Mouse (Mus musculus): ENCODE data around the gene Tubg2. TPM values are rescaled to one million over a fixed set of nuclear protein-coding genes. Genes with fewer than 3 reads are reported as not detected.
A peak's percentile ranks its signal among the peaks of the same experiment; 100 is the strongest.

Tubg2 gene
- total RNA-seq, 4 experiments from 2014 or later: 32.9 to 43.5 (median 38.2) TPM

DNA sequence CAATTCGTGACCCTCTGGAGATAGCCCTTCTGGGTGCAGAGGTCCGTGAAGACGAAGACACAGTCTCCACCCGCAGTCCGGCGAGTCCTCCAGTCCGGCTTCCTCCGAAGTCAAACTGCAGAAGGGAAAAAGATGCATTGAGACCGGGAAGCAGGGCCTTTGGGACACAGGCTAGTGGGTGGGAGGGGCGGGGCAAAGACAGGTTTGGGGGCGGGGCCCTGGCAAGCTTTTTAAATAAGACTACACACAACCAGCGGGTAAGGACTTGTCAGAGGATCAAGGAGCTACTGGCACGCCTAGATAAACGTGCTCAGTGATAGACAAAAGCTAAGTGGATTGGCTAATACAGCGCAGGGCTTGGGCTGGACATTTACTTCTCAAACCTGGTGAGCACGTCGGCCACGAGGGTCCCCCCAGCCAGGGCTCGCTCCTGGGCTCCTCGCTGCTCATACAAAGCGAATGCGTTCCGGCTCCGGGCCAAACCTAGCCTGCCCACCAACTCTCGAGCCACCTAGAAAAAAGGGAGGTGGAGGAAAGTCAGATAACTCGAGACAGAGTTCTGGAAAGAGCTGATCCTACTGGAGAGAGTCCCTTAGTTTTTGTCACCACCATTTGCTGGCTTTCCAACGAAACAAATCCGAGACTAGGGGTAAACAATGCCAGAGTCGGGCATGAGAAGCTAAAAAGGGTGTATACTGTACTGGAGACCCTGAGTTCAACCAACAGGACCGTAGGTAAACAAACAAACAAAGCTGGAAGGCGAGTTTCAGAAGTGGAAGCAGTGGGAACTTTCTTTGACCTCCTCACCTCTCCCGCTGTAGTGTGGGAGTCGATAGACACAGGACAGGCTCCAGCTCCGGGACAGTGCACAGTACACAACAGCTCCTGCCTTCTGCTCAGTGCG is 9.2 kb downstream of the Tubg2 start:
- no peak for DNase-seq (ENCODE audit: low spot score in 2 of 2)

DNA sequence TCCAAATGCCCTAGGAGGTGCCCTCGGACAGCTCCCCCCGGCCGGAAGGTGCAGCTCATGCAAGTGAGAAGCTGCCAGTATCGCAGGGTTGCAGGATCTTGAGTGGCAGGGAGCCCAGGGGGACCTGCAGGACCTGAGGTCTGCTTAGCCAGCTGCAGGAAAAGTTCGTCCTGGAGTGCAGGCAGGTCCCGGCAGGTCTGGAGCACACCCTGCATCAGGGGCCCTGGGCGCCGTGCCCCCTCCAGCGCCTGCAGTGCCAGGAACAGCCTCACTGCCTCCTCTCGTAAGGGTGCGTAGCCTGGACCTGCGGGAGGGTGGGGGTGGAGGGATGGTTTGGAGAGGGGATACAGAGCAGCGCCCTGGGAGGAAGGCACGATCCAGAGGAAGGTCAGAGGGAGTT is 10.7 kb downstream of the Tubg2 start:
- no peak for DNase-seq (ENCODE audit: low spot score in 2 of 2)

DNA sequence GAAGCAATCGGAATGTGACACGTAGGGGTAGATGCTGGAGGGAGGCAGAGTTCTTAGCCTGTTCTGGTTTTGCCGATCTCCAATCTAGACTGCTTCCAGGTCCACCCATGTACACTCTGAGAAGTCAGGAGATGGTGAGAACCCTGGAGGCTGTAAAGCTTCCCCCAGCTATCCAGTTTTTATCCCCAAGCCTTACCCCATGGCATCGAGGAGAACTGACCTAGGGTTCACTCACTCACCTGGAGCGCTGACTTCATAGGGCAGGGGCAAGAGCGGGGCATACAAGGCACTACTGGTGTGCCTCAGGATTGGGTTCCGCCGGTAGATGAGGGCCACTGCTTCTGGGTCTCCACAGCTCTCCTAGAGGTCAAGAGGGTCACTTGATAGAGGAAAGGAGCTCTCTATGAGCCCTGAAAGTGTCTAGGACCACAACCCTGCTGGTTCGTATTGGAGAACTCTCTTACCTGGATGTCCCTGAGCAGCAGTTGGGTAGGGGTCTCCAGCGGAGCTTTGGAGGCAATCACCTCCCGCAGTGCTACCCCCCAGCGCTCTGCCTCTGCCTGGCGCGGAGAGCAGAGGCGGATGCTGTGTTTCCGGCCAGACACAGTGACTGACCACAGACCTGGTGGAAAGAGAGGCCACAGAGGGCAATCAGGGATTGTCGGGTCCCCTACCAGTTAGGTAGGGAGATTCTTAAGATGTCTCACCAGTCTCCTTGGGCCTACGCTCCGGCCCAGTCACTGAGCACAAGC is 11.7 kb downstream of the Tubg2 start:
- no peak for DNase-seq (ENCODE audit: low spot score in 2 of 2)

DNA sequence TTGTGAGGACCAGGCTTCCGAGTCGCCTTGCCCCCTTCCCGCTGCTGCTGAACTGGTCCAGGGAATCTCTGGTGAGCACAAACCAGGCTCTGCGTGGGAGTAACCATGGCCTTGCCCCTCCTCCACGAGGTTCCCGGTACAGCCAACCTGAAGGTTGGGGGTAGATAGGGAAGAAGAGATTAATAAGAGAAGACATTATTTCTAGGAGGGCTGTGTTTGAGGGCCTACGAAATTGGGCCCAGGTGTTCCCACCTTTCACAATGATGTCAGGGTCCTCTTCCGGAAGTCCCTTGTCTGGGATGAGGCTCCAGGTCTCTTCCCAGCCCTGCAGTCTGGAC is 12.2 kb downstream of the Tubg2 start:
- no peak for DNase-seq (ENCODE audit: low spot score in 2 of 2)

DNA sequence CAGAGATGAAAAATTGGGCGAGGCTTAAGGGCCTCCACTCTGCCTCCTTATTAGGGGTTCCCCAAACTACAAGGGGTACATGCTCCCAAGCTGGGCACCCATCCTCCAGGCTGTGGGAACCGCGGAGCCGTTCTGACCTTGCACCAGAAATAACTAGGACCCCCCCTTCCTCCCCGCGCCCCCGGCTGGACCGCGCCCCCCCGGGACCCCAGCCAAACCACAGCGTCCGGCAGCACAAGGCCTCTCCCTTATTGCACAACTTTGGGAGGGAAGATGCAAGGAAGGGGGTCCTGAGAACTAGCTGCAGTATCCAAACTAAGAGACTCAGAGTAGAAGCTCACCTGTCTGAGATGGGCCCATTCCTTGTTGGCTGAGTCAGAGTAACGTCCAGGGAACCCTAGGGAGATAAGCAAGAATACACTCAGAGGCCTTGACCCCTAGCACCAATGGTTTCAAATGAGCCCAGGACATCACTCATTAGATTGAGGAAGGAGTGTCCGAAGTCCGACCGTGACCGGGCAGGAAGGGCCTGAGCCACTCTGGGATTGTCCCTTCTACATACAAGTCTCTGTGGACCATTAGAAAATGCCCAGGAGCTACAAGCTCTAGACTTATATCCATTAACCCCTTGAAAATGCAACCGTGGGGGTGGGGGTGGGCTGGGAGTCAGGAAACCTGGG is 12.7 kb downstream of the Tubg2 start:
- no peak for DNase-seq (ENCODE audit: low spot score in 2 of 2)

DNA sequence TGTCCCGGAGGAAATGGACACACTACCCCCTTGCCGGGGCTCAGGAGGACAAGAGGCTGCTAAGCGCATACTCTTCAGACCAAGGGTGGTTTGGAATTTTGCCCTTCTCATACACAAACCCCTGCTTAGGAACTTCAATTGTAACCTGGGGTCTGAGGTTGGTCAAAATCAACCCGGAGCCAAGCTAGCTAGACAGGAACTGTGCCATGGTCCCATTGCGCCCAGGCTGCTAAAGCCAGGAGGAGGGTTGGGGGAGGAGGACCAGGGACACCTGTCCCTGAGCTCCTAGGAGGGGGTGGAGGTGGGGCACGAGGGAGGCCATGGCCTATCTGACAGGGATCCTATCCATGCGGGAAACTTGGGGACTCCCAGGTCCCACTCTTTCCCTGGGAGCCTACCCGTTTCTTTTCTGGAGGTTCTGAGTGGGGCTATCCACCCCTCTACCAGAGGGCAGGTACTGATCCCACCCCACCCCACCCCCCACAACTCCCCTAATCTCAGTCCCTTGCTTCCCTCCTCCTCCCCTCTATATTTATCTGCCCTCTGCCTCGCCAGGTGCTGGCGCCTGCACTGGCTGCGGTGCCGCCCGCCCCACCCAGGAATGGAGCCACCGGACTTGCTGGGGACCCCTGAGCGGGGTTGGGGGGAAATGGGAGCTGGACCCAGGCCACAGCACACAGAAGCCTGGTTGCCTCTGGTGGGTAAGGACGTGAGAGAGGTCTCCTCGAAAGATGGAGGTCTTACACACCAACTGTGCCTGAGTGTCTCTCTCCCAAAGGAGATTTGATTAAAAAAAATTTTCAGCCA is 13.8 kb downstream of the Tubg2 start:
- no peak for DNase-seq (ENCODE audit: low spot score in 2 of 2)

DNA sequence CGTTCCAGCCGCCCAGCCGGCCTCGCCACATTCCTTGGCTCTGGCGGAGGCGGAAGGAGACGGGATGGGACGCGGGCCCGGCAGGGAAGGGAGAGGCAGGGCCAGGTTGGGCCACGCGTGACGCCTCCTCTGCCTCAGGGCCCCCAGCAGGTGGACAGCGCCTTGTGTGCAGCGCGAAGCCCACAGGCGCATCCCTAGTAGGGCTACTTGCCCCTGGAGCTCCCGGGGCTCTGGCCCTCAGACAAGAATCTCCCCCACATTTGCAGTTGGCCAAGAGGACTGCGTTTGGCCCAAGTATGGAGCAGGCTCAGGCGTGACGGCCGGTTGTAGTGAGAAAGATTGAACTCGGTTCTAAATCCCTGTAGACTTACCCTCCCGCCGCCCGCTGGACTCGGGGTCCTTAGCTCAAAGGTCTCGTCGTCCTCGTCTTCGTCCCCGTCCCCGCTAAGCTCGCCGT is 14.7 kb downstream of the Tubg2 start, which contains the start of gene Cntnap1:
Gene Cntnap1, plus strand, starts transcription at position 170 of the 457 bp plus-strand sequence.
- no peak for DNase-seq (ENCODE audit: low spot score in 2 of 2)

GRCm38 (mm10) chr11:101170811-101171610 is 15.3 kb downstream of the Tubg2 start, which contains the start of gene Plekhh3:
Gene Plekhh3, minus strand, starts transcription at chr11:101171351.
- peak; percentile 94 to 98 for DNase-seq (ENCODE audit: low spot score in 2 of 2)

DNA sequence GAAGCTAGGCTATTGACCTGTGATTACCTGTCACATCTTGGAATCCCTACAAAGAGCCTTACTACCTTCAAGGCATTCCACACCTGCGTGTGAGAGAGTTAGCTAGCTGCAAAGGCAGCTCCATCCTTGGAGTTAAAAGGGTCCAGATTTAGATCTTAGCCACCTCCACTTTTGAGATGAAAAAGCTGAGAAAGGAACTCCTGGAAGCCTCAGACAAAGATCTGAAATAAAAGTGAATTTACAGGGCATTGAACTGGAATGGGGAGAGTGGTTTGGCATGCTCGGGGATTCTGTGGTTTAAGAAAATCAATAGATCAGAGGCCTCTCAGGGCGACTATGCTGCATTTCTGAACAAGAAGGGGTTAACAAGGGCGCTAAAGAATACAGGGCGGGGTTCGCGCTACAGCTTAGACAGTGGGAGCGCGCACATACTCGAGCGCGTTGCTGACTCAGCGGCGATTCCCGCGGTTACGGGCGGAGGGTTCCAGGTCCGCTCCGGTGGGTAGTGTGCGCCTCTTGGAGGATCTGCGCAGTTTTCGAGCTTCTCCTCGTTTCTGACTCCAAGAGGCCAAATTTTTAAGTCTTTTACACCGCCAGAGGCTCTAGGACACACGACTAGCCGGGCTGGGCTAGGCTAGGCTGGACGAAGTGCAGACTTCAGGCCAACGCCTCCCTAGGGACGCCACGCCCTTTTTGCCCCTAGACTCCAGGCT is 16.2 kb downstream of the Tubg2 start:
- peak in 1 of 2 experiments; percentile 65 for DNase-seq (ENCODE audit: low spot score in 2 of 2)

- no peak for DNase-seq (ENCODE audit: low spot score in 2 of 2)
These were observed 16.7 kb downstream of the Tubg2 start for GRCm38 (mm10) chr11:101172434-101172815.

- no peak for DNase-seq (ENCODE audit: low spot score in 2 of 2)
These were observed 17.4 kb downstream of the Tubg2 start for GRCm38 (mm10) chr11:101173112-101173511.

- peak in 1 of 2 experiments; percentile 56 for DNase-seq (ENCODE audit: low spot score in 2 of 2)
These were observed 18.1 kb downstream of the Tubg2 start for GRCm38 (mm10) chr11:101173631-101174388.

- DNase-seq (ENCODE audit: low spot score in 2 of 2): no peak
These were observed 18.7 kb downstream of the Tubg2 start for GRCm38 (mm10) chr11:101174389-101174745.

DNA sequence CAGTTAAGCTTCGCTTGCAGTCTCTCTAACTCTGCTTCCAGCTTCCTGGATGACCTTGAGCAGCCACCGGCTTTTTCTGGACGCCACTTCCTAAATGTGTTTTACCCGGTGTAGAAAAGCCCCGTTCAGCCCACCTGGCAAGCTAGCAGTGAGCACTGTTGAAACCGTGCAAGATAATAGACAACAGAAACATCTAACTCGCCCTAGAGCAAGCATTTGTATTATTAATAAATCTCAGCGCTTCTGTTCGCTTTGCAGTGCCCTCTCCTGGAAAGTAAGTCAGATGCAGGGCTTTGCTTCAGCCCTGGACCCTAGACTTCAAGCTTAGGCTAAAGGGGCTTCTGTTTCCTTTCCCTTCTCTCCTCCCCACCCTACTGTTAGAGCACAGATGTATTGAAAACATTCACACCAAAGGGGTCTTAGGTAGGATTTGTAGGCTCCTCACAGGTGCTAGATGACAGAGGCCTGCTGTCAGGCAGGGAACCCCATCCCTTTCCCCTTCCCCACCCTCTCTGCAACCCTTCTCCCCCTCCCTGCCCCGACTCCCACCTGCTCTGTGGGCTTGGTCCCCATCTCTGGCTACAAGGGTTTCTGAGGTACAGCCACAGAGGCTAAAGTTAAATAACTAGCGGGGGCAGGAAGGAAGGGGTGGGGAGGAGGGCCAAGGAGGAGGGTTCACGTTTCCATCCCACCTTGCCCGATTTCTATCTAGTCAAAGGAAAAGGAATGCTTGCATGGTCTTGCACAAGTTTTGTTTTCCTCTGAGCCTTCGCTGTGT is 19.3 kb downstream of the Tubg2 start, which contains the start of gene Ccr10:
Gene Ccr10, minus strand, starts transcription at position 593 of the 778 bp plus-strand sequence.
- no peak for DNase-seq (ENCODE audit: low spot score in 2 of 2)

- DNase-seq (ENCODE audit: low spot score in 2 of 2): no peak
These were observed 20.0 kb downstream of the Tubg2 start for GRCm38 (mm10) chr11:101175636-101176116.

DNA sequence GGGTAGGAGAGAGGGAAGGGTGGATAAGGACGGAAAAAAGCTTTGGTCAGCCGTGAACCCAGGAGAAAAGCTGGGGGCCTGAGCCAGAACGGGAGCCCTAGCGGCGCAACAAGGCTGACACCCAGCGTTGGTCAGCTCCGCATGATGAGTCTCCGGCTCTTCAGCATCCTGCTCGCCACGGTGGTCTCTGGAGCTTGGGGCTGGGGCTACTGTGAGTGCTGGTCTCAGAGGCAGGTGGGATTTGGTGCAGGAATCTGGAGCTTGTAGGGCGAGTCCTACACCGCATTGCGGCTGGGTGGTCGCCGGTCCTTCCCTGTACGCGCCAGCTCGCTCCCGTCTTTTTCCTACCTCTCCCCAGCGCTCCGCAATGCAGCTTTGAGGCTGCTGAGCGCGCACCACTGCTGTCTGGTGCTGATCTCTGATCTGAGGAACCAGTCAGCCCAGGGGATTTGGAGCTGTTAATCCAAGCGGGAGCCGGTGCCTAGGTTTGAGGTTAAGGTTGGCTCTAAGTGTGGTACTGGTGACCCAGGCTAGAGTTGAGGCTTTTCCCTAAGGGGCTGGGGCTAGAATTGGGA is 20.5 kb downstream of the Tubg2 start:
- peak in 1 of 2 experiments; percentile 57 for DNase-seq (ENCODE audit: low spot score in 2 of 2)

Measured in layer of hippocampus, adult 8-10 months (tissue).